Mouse (Mus musculus) neural tube, embryonic 15.5 days (tissue): ENCODE data around the gene Retnlg. TPM values are rescaled to one million over a fixed set of nuclear protein-coding genes. Genes with fewer than 3 reads are reported as not detected.

ENCODE experiments used
- ATAC-seq: fragments of 200-750 bp; cut with Nextera tagmentation; 2 replicates; pipeline ENCODE4 v1.8.0; 2017; ENCODE audit warnings: mild to moderate bottlenecking, moderate TSS enrichment, moderate library complexity; ENCODE audit not compliant: low FRiP score
- H3K27ac ChIP-seq: fragments of 300-500 bp; sonication (generic); replicated peaks from 2 replicates; pipeline ENCODE4 v1.5.1; 2015; ENCODE audit warnings: mild to moderate bottlenecking, inconsistent platforms
- H3K27me3 ChIP-seq: fragments of 300-500 bp; sonication (generic); replicated peaks from 2 replicates; pipeline ENCODE4 v1.6.1; 2015; ENCODE audit warnings: inconsistent platforms
- H3K36me3 ChIP-seq: fragments of 300-500 bp; sonication (generic); 2 replicates; pipeline ENCODE4 v1.6.1; 2015; ENCODE audit warnings: inconsistent platforms
- H3K4me1 ChIP-seq: fragments of 300-500 bp; sonication (generic); 2 replicates; pipeline ENCODE4 v1.6.1; 2015; ENCODE audit warnings: inconsistent platforms
- H3K4me2 ChIP-seq: fragments of 300-500 bp; sonication (generic); 2 replicates; pipeline ENCODE4 v1.6.1; 2015; ENCODE audit warnings: inconsistent platforms, mild to moderate bottlenecking, moderate library complexity
- H3K4me3 ChIP-seq: fragments of 300-500 bp; sonication (generic); replicated peaks from 2 replicates; pipeline ENCODE4 v1.5.1; 2015; ENCODE audit warnings: mild to moderate bottlenecking, inconsistent platforms
- H3K9ac ChIP-seq: fragments of 300-500 bp; sonication (generic); replicated peaks from 2 replicates; pipeline ENCODE4 v1.6.1; 2015; ENCODE audit warnings: mild to moderate bottlenecking, inconsistent platforms
- H3K9me3 ChIP-seq: fragments of 300-500 bp; sonication (generic); replicated peaks from 2 replicates; pipeline ENCODE4 v1.6.1; 2016; ENCODE audit warnings: inconsistent platforms
- WGBS: fragments of 180-500 bp; shearing (Covaris S2); methylation state at CpG from one replicate; pipeline ENCODE4 v1.1.7; 2015; ENCODE audit warnings: mixed read lengths; 5-methylcytosine and 5-hydroxymethylcytosine counted together
- polyA plus RNA-seq: library from polyadenylated mRNA; unstranded; fragments of >200 nt; fragmentation: Nextera tagmentation; extraction: Ambion mirVana; gene quantifications from 2 replicates; pipeline ENCODE4 v1.2.1, GENCODE M21; 2015

Gene Retnlg
- polyA plus RNA-seq, 1 experiment from 2014 or later: 0.37 TPM

- no peak for ATAC-seq
These were observed 667 bp upstream of the Retnlg start for GRCm38 (mm10) chr16:48871754-48872153.

GRCm38 (mm10) chr16:48890733-48891132, 18.3 kb downstream of the Retnlg start:
- Histone ChIP-seq H3K27ac (no peak overlapping the region), H3K9me3 (no peaks in the 10 kb centered on the region), H3K4me2 (no peak overlapping the region), H3K9ac (no peak overlapping the region), H3K36me3 (no peaks in the 10 kb centered on the region), H3K4me3 (no peak overlapping the region), H3K27me3 (no peaks in the 10 kb centered on the region), H3K4me1 (no peaks in the 10 kb centered on the region)
- ATAC-seq: peak; percentile 72; the same call in 1 of the 2 replicates
- 53% methylated on average over 2 of the region's 2 CpGs for WGBS

More at GRCm38 (mm10) chr16:48871754-48872153, 667 bp upstream of the Retnlg start:
- no peaks in the 10 kb centered on the region for H3K27me3 ChIP-seq
- no peaks in the 10 kb centered on the region for H3K4me1 ChIP-seq
- no peak overlapping the region for H3K27ac ChIP-seq
- H3K36me3 ChIP-seq: no peaks in the 10 kb centered on the region
- H3K9ac ChIP-seq: no peak overlapping the region
- no peaks in the 10 kb centered on the region for H3K9me3 ChIP-seq
- WGBS: 86% methylated on average over 1 of the region's 1 CpGs
- H3K4me3 ChIP-seq: no peak overlapping the region
- H3K4me2 ChIP-seq: no peak overlapping the region

- peak; percentile 53; the same call in 1 of the 2 replicates for ATAC-seq
- H3K9me3 ChIP-seq: no peaks in the 10 kb centered on the region
- no peak overlapping the region for H3K4me3 ChIP-seq
- H3K4me2 ChIP-seq: no peak overlapping the region
- no peak overlapping the region for H3K27ac ChIP-seq
- no peaks in the 10 kb centered on the region for H3K27me3 ChIP-seq
- H3K9ac ChIP-seq: no peak overlapping the region
- H3K4me1 ChIP-seq: no peaks in the 10 kb centered on the region
- 33% methylated on average over 1 of the region's 1 CpGs for WGBS
- H3K36me3 ChIP-seq: no peaks in the 10 kb centered on the region
These were observed 27.4 kb downstream of the Retnlg start for GRCm38 (mm10) chr16:48899868-48900267.

GRCm38 (mm10) chr16:48911184-48911583, 38.8 kb downstream of the Retnlg start:
- H3K9me3 ChIP-seq: no peaks in the 10 kb centered on the region
- WGBS: 100% methylated on average over 1 of the region's 1 CpGs
- H3K36me3 ChIP-seq: no peaks in the 10 kb centered on the region
- no peak for ATAC-seq
- no peaks in the 10 kb centered on the region for H3K4me1 ChIP-seq
- H3K27ac ChIP-seq: no peak overlapping the region
- H3K4me2 ChIP-seq: no peak overlapping the region
- no peak overlapping the region for H3K4me3 ChIP-seq
- H3K27me3 ChIP-seq: no peaks in the 10 kb centered on the region
- H3K9ac ChIP-seq: no peak overlapping the region

GRCm38 (mm10) chr16:48913206-48913605, 40.8 kb downstream of the Retnlg start:
- ATAC-seq: no peak
- 96% methylated on average over 3 of the region's 3 CpGs for WGBS

DNA sequence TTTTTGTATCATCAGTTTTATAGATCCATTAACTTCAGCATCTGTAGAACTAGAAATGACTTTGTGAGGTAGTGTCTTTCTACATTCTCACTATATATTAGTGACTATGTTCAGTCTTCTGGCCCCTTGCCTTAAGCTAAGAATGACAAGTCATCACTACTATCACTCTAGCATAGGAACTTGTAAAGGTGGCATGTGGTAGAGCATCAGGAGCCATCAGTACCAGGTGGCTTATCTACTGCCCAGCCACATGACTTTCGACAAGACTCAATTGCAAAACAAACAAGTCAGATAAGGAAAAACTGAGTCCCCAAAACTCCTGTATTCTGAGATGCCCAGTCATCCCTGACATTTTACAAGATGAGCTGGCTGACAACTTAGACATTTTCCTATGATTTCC, 51.3 kb downstream of the Retnlg start:
- Histone ChIP-seq H3K4me3 (no peak overlapping the region), H3K4me2 (no peak overlapping the region), H3K36me3 (peaks cover 35% of the 10 kb centered on the region), H3K9me3 (no peaks in the 10 kb centered on the region), H3K4me1 (no peaks in the 10 kb centered on the region), H3K27ac (no peak overlapping the region), H3K27me3 (no peaks in the 10 kb centered on the region), H3K9ac (no peak overlapping the region)
- 100% methylated on average over 1 of the region's 1 CpGs for WGBS
- no peak for ATAC-seq

More at GRCm38 (mm10) chr16:48913206-48913605, 40.8 kb downstream of the Retnlg start:
- H3K4me3 ChIP-seq: no peak overlapping the region
- H3K4me2 ChIP-seq: no peak overlapping the region
- H3K9ac ChIP-seq: no peak overlapping the region
- no peaks in the 10 kb centered on the region for H3K4me1 ChIP-seq
- H3K27me3 ChIP-seq: no peaks in the 10 kb centered on the region
- no peak overlapping the region for H3K27ac ChIP-seq
- H3K36me3 ChIP-seq: no peaks in the 10 kb centered on the region
- H3K9me3 ChIP-seq: no peaks in the 10 kb centered on the region

Other genes starting within 250 kb of the Retnlg start
- 0.26 and 5.2 TPM in 2 replicates for gene Trat1, start 100.6 kb upstream of the Retnlg start, polyA plus RNA-seq
- not detected in 2 replicates for gene Retnlb, start 55.8 kb upstream of the Retnlg start, polyA plus RNA-seq
- gene Retnla, start 30.1 kb upstream of the Retnlg start, polyA plus RNA-seq: not detected in 2 replicates
- gene Dzip3, start 121.5 kb downstream of the Retnlg start, polyA plus RNA-seq: 52.1 and 57.5 TPM in 2 replicates
- gene Cip2a, start 121.6 kb downstream of the Retnlg start, polyA plus RNA-seq: 4.3 and 9.0 TPM in 2 replicates
- gene Myh15, start 184.9 kb downstream of the Retnlg start, polyA plus RNA-seq: 0.05 and 0.10 TPM in 2 replicates